Mouse (Mus musculus) spleen, adult 2 months (tissue): Measurements from ENCODE around the gene Wnt10a.

ENCODE experiments used
- CTCF ChIP-seq: fragments of 200-500 bp; IDR thresholded peaks from 2 replicates; pipeline ENCODE4 v1.5.1; 2011; ENCODE audit warnings: mild to moderate bottlenecking, inconsistent platforms; ENCODE audit not compliant: insufficient read depth, insufficient read length, insufficient replicate concordance; ENCODE audit errors: extremely low read depth
- POLR2A ChIP-seq: fragments of 200-500 bp; IDR thresholded peaks from 2 replicates; pipeline ENCODE4 v1.6.1; 2011; ENCODE audit warnings: low read depth, low read length, inconsistent platforms

GRCm38 (mm10) chr1:74818509-74818908 lies 27.2 kb downstream of the Wnt10a start:
- TF ChIP-seq CTCF (no peak), POLR2A (no peak)
